Mouse (Mus musculus): ENCODE results near the gene Nrxn2. TPM values are rescaled to one million over a fixed set of nuclear protein-coding genes. Genes with fewer than 3 reads are reported as not detected.

Gene Nrxn2
- polyA plus RNA-seq (2017; shearing (Covaris generic)), result not detected

- ATAC-seq, result peak; percentile 98
Measured at GRCm38 (mm10) chr19:6418233-6418879, at the start of gene Nrxn2. Gene Nrxn2, plus strand, starts transcription at chr19:6418731.

GRCm38 (mm10) chr19:6370175-6370574, 48.4 kb upstream of the Nrxn2 start:
- no peak for ATAC-seq

- ATAC-seq, result no peak
Measured at GRCm38 (mm10) chr19:6372433-6372832, 46.1 kb upstream of the Nrxn2 start.

GRCm38 (mm10) chr19:6373539-6374400, 44.8 kb upstream of the Nrxn2 start:
- ATAC-seq, result peak; percentile 64

GRCm38 (mm10) chr19:6374571-6374970, 44.0 kb upstream of the Nrxn2 start:
- no peak for ATAC-seq

GRCm38 (mm10) chr19:6375423-6376254, 42.9 kb upstream of the Nrxn2 start:
- no peak for ATAC-seq

- ATAC-seq, result no peak
Measured at GRCm38 (mm10) chr19:6376255-6376564, 42.3 kb upstream of the Nrxn2 start.

- no peak for ATAC-seq
Measured at GRCm38 (mm10) chr19:6376643-6377042, 41.9 kb upstream of the Nrxn2 start.

- no peak for ATAC-seq
Measured at GRCm38 (mm10) chr19:6377327-6378040, 41.0 kb upstream of the Nrxn2 start.

- no peak for ATAC-seq
Measured at GRCm38 (mm10) chr19:6380411-6381166, 37.9 kb upstream of the Nrxn2 start.

GRCm38 (mm10) chr19:6381238-6381637, 37.3 kb upstream of the Nrxn2 start:
- ATAC-seq, result no peak

GRCm38 (mm10) chr19:6382323-6382924, 36.1 kb upstream of the Nrxn2 start:
- no peak for ATAC-seq

GRCm38 (mm10) chr19:6383470-6383869, 35.1 kb upstream of the Nrxn2 start:
- no peak for ATAC-seq

GRCm38 (mm10) chr19:6384128-6384527, 34.4 kb upstream of the Nrxn2 start, which contains the start of gene Pygm:
Gene Pygm, plus strand, starts transcription at chr19:6384399.
- no peak for ATAC-seq

- ATAC-seq, result no peak
Measured at GRCm38 (mm10) chr19:6384954-6385353, 33.6 kb upstream of the Nrxn2 start.

- ATAC-seq, result no peak
Measured at GRCm38 (mm10) chr19:6385419-6385818, 33.1 kb upstream of the Nrxn2 start.

- no peak for ATAC-seq
Measured at GRCm38 (mm10) chr19:6385821-6386220, 32.7 kb upstream of the Nrxn2 start.

- ATAC-seq, result no peak
Measured at GRCm38 (mm10) chr19:6386234-6386633, 32.3 kb upstream of the Nrxn2 start.

GRCm38 (mm10) chr19:6388006-6388405, 30.5 kb upstream of the Nrxn2 start:
- no peak for ATAC-seq

GRCm38 (mm10) chr19:6389803-6390202, 28.7 kb upstream of the Nrxn2 start:
- ATAC-seq, result peak; percentile 82

GRCm38 (mm10) chr19:6390251-6390650, 28.3 kb upstream of the Nrxn2 start:
- no peak for ATAC-seq

Data from CD4-positive, CD25-positive, alpha-beta regulatory T cell, adult 4 months (primary cell).